ENCODE assay signal across 8 mouse cellular contexts in genomic region chr2:62630446-62630845, GRCm38 (mm10). TPM values are rescaled to one million over a fixed set of nuclear protein-coding genes. Genes with fewer than 3 reads are reported as not detected.
DNase-seq lines count a peak whose midpoint lies in the region; ATAC-seq and TF ChIP-seq lines count a peak whose summit lies in the region.

No protein-coding gene starts in this region.

- no peaks in the 10 kb centered on the region for H3K9me3 ChIP-seq in heart, embryonic 11.5 days (replicated peaks; ENCODE audit: control insufficient read depth, low read length)
- no peaks in the 10 kb centered on the region for H3K9me3 ChIP-seq in liver, postnatal 0 days (ENCODE audit: low read length)

- H3K4me2 ChIP-seq in heart, embryonic 11.5 days = no peak overlapping the region
- no peak overlapping the region for H3K4me2 ChIP-seq in liver, postnatal 0 days (ENCODE audit: low read depth, low read length)

- no peaks in the 10 kb centered on the region for H3K36me3 ChIP-seq in heart, embryonic 11.5 days (ENCODE audit: control insufficient read depth, insufficient read depth, low read length)
- H3K36me3 ChIP-seq in liver, postnatal 0 days (replicated peaks; ENCODE audit: insufficient read depth, low read length) = peaks cover 20% of the 10 kb centered on the region

- peak; percentile 40 for DNase-seq in heart, adult 8-10 months (ENCODE audit: low spot score)
- peak; percentile 11 for DNase-seq in urinary bladder, postnatal 14 days (ENCODE audit: low spot score)
- DNase-seq in urinary bladder, postnatal 10 days (ENCODE audit: low spot score) = no peak
- DNase-seq in liver, postnatal 0 days = no peak
- DNase-seq in thymus, postnatal 25 days = peak; percentile 10
- no peak for DNase-seq in urinary bladder, postnatal 4 days (ENCODE audit: low spot score in 2 of 2)

- no peak overlapping the region for H3K27ac ChIP-seq in heart, embryonic 11.5 days (ENCODE audit: low read depth, low read length)
- H3K27ac ChIP-seq in liver, postnatal 0 days (ENCODE audit: low read depth) = no peak overlapping the region

- no peak for ATAC-seq in heart, embryonic 11.5 days (replicated peaks; ENCODE audit: insufficient number of reproducible peaks, low FRiP score, low TSS enrichment)
- peak; percentile 73 for ATAC-seq in erythroid progenitor cell, adult 5-6 weeks (replicated peaks; ENCODE audit: low FRiP score, poor library complexity, severe bottlenecking)
- ATAC-seq in liver, postnatal 0 days = peak; percentile 27; the same call in 1 of the 2 replicates

- no peaks in the 10 kb centered on the region for H3K27me3 ChIP-seq in heart, embryonic 11.5 days (ENCODE audit: control insufficient read depth, insufficient read depth, low read length)
- H3K27me3 ChIP-seq in liver, postnatal 0 days (ENCODE audit: insufficient read depth, low read length) = no peaks in the 10 kb centered on the region

- no peak overlapping the region for H3K9ac ChIP-seq in heart, embryonic 11.5 days (ENCODE audit: low read depth, low read length)
- no peak overlapping the region for H3K9ac ChIP-seq in liver, postnatal 0 days (replicated peaks)

- TF ChIP-seq EP300 in liver, postnatal 0 days (IDR thresholded peaks at IDR 0.05; ENCODE audit: low read depth) = no peak

- H3K4me1 ChIP-seq in heart, embryonic 11.5 days (ENCODE audit: control insufficient read depth, insufficient read depth, low read length) = no peaks in the 10 kb centered on the region
- H3K4me1 ChIP-seq in liver, postnatal 0 days (ENCODE audit: insufficient read depth) = no peaks in the 10 kb centered on the region

- H3K4me3 ChIP-seq in heart, embryonic 11.5 days (ENCODE audit: low read depth, low read length) = no peak overlapping the region
- H3K4me3 ChIP-seq in liver, postnatal 0 days (ENCODE audit: low read depth, low read length) = no peak overlapping the region

- TF ChIP-seq CTCF in liver, postnatal 0 days (IDR thresholded peaks at IDR 0.05; ENCODE audit: low read depth) = peak; percentile 73

- WGBS in heart, embryonic 11.5 days (ENCODE audit: insufficient replicate concordance) = 20% methylated on average over 6 of the region's 6 CpGs
- 21% methylated on average over 6 of the region's 6 CpGs for WGBS in liver, postnatal 0 days (ENCODE audit: insufficient replicate concordance)

RNA-seq across cellular contexts. Expression of gene Ifih1, which starts 15.6 kb away (rescaled TPM):
- 1 to 10 TPM; 4.7 to 8.1 (median 6.3) TPM for total RNA-seq in heart, adult 8-10 months (2022)
- 0.46 and 0.80 TPM in 2 replicates for polyA plus RNA-seq in heart, embryonic 11.5 days (2014; fragmentation: Nextera tagmentation; extraction: Ambion mirVana)
- total RNA-seq in erythroid progenitor cell, adult 5-6 weeks (2015; ENCODE audit: low replicate concordance) = 24.3 and 37.1 TPM in 2 replicates
- total RNA-seq in erythroid progenitor cell, adult 5-6 weeks (2017; ENCODE audit: low replicate concordance) = 28.7 and 38.0 TPM in 2 replicates
- 5.9 and 6.2 TPM in 2 replicates for polyA plus RNA-seq in liver, postnatal 0 days (2015; fragmentation: Nextera tagmentation; extraction: Ambion mirVana)

RNA-seq across cellular contexts. Expression of gene Gca, which starts 33.6 kb away (rescaled TPM):
- 10 to 100 TPM; 19.5 to 37.3 (median 27.3) TPM for total RNA-seq in heart, adult 8-10 months (2022)
- 13.5 and 14.1 TPM in 2 replicates for polyA plus RNA-seq in heart, embryonic 11.5 days (2014; fragmentation: Nextera tagmentation; extraction: Ambion mirVana)
- 14.7 and 19.8 TPM in 2 replicates for total RNA-seq in erythroid progenitor cell, adult 5-6 weeks (2015; ENCODE audit: low replicate concordance)
- 3.5 and 6.9 TPM in 2 replicates for total RNA-seq in erythroid progenitor cell, adult 5-6 weeks (2017; ENCODE audit: low replicate concordance)
- polyA plus RNA-seq in liver, postnatal 0 days (2015; fragmentation: Nextera tagmentation; extraction: Ambion mirVana) = 5.1 and 5.2 TPM in 2 replicates

RNA-seq across cellular contexts. Expression of gene Fap, which starts 56.6 kb away (rescaled TPM):
- total RNA-seq in heart, adult 8-10 months (2022) = 1 to 10 TPM; 2.3 to 4.4 (median 3.0) TPM
- polyA plus RNA-seq in heart, embryonic 11.5 days (2014; fragmentation: Nextera tagmentation; extraction: Ambion mirVana) = 0.56 and 1.3 TPM in 2 replicates
- total RNA-seq in erythroid progenitor cell, adult 5-6 weeks (2015; ENCODE audit: low replicate concordance) = 2.2 and 16.3 TPM in 2 replicates
- 4.8 and 11.0 TPM in 2 replicates for total RNA-seq in erythroid progenitor cell, adult 5-6 weeks (2017; ENCODE audit: low replicate concordance)
- polyA plus RNA-seq in liver, postnatal 0 days (2015; fragmentation: Nextera tagmentation; extraction: Ambion mirVana) = 0.15 and 0.20 TPM in 2 replicates

Comparison
In these comparisons a context has a peak if more than half of its experiments do, and no peak if none do; other contexts are left out.
1. DNase-seq: peak in heart, adult 8-10 months (single experiment), urinary bladder, postnatal 14 days (single experiment) and thymus, postnatal 25 days (single experiment); none in urinary bladder, postnatal 10 days (single experiment), liver, postnatal 0 days (single experiment) and urinary bladder, postnatal 4 days (0 of 2).